Mouse (Mus musculus) heart, adult 18-20 months (tissue): Measurements from ENCODE around the gene Gsn. TPM values are rescaled to one million over a fixed set of nuclear protein-coding genes. Genes with fewer than 3 reads are reported as not detected.

ENCODE experiments used
- DNase-seq, 2 experiments: peaks; one replicate each; pipeline ENCODE4 v3.0.0; 2021 to 2022; ENCODE audit warnings: mixed read lengths in 1 of 2
- long read RNA-seq, 2 experiments: library from polyadenylated mRNA; stranded (forward); transcript quantifications; one replicate each; pipeline ENCODE4 v2.0.0; 2021
- total RNA-seq, 2 experiments: library from RNA; stranded (reverse); gene quantifications; 2 replicates each; pipeline ENCODE4 v1.2.3; 2021

Gene Gsn
- 100 to 1,000 TPM; 742 to 802 TPM for total RNA-seq
- long read RNA-seq, experiment 1, transcript Gsn-205 (18 exons, 2,607 nt): minor isoform, 14 of 2,896 reads
- long read RNA-seq, experiment 1, transcript Gsn-201 (17 exons, 2,653 nt): major isoform, 2,743 of 2,896 reads
- long read RNA-seq, experiment 1, partial matches to known transcripts: 80 of 2,896 reads
- long read RNA-seq, experiment 1, other reads (novel, unspliced or antisense): 59 of 2,896 reads
- long read RNA-seq, experiment 2, transcript Gsn-205 (18 exons, 2,607 nt): minor isoform, 6 of 1,612 reads
- long read RNA-seq, experiment 2, transcript Gsn-201 (17 exons, 2,653 nt): major isoform, 1,522 of 1,612 reads
- long read RNA-seq, experiment 2, partial matches to known transcripts: 55 of 1,612 reads
- long read RNA-seq, experiment 2, other reads (novel, unspliced or antisense): 29 of 1,612 reads

GRCm38 (mm10) chr2:35255885-35256833, at the start of gene Gsn:
Gene Gsn (plus strand): TSS chr2:35256380.
- DNase-seq: peak; percentile 89 to 92

DNA sequence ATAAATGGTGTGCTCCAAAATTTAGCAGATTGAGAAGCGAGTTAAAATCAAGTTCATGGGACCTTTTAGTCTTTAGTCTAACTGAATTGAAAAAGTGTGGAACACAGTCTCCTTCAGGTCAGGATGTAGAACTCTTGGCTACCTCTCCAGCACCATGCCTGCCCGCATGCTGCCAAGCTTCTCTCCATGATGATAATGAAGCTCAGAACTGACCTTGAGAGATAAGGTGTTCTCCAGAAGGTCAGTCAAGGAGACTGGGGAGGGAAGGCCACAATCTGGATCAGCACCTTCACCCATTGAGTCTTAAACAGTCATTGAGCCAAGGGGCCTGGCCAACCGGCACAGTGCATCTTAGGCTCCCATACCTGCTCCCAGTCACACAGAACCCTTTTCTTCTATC, 49.4 kb upstream of the Gsn start:
- DNase-seq: peak in 1 of 2 experiments; percentile 31

DNA sequence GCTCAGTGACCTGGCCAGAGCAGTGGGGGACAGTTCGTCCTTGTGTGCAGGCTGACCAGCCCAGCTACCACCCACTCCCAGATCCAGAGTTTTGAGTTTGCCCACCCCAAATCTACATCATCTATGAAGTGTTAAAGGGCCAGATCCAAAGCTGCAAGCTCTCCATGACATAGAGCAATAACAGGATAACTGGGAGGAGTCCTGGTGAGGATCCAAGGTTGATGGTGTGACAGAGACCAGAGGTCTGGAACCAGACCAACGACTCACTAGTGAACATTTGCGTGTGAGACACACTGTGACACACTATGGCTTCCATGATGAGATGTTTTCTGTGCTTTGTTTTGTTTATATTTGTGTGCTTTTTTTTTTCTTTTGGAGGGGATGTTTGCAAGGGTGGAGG, 48.1 kb upstream of the Gsn start:
- no peak for DNase-seq

- DNase-seq: peak in 1 of 2 experiments; percentile 29
Observed at GRCm38 (mm10) chr2:35208931-35209665, 47.1 kb upstream of the Gsn start.

- no peak for DNase-seq
Observed at GRCm38 (mm10) chr2:35211681-35212080, 44.5 kb upstream of the Gsn start.

GRCm38 (mm10) chr2:35213345-35213910, 42.8 kb upstream of the Gsn start:
- no peak for DNase-seq

DNA sequence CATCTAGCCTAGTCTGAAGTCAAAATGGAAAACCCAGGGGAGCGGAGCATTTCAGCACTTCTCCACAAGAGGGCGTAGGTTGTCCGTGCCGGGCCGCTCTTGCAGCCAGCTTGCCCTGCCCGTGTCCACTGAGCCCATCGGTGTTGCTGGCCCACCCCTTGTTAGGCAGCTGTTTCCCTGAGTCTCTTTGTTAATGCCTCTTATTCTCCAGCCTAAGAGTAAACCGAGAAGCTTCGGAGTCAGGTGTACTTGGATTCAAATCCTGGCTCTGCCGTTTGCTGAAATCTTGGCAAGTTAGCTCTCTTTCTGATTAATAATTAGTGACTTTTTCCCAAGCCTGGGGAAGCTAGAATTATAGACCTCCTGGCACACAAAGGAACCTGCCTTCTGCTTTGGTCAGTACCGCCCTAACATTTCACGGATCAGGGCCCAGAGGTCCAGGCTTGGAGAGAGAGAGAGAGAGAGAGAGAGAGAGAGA, 41.3 kb upstream of the Gsn start:
- DNase-seq: peak; percentile 77 to 90

DNA sequence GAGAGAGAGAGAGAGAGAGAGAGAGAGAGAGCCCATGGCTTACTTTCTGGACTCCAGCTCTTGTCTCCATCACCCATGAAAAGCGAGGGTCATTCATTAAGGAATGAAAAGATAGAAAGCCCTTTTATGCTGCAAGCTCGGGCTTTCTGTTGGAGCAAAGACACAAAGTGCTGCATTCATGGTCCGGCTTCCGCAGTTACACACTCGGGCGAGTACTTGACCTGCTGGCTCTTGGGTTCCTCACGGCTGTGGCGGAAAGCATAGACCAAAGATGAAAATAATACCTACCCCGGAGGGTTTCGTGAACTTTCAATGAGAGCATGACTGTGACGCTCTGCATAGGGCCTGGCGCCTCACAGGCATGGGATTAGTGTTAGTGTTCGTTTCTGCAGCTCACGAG, 40.8 kb upstream of the Gsn start:
- DNase-seq: no peak

GRCm38 (mm10) chr2:35216701-35217100, 39.5 kb upstream of the Gsn start:
- no peak for DNase-seq

GRCm38 (mm10) chr2:35218736-35219135, 37.4 kb upstream of the Gsn start:
- DNase-seq: no peak

- DNase-seq: no peak
Observed at GRCm38 (mm10) chr2:35222822-35223391, 33.3 kb upstream of the Gsn start.

DNA sequence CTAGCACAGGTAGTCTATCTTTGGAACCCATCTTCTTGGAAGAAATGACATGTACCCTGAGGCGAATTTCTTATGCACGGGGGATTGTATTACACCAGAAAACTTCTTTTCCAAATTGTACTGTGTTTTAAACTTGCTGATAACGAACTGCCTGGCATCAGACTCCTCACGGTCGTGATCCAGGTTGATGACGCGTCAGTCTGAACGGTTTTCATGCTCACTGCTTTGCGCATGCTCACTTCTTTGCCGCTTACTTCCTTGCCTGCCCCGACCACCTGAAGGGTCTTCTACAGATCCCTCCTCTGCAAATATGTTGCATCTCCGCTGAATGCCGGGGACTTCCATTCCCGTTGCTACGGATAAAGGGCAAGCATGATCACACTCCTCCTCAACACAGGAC, 31.9 kb upstream of the Gsn start:
- no peak for DNase-seq

DNA sequence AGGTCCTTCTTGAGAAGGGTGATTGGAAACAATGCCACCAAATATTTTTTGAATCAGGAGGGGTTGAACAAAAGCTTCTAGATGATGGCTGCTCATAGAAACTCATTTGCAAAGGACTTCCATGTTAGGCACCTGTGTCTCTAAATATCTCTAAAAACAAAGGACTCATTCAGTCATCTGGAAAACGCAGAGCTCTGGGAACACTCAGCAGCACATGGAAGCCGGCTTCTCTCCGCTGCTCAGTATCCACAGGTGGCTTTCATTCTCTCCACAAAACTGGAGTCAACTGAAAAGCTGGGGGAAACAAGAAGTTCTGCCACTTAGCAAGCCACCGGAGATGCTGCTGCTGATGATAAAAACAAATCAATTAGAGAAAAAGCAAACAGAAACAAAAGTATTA, 28.0 kb upstream of the Gsn start:
- no peak for DNase-seq

DNA sequence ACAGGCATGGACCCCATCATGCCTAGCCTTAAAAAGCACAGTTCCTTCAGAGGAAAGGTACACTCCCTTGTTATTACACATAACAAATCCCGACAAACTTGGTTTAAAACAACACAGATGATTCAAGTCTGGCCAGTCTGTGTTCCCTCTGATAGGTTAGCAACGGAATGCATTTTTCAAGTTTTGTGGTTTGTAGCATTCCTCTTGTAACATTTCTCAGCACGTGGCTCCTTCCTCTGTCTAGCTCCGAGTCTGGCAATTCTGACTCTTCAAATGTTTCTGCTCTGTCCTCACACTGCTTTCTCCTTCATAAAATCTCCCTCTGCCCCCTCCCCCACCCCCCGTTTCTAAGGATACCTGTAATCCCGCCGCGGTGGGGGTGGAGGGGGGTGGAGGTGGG, 26.0 kb upstream of the Gsn start:
- no peak for DNase-seq

DNA sequence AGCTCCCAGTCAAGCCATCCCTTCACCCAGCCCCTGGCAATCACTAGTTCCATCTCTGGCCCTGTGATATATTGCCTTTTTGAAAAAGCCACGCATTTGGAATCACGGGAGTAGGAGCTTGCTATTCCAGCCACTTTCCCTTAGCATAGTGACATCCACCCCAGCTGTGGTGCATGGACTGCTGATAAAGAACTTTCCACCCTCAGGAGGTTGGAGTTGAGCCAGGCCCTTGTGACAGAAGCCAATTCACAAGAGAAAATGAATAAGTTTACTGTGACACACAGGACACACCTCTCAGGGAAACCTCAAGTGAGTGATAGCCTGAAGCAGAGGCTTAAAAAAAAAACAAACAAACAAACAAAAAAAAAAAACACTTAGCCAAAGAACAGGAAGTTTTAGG, 24.3 kb upstream of the Gsn start:
- DNase-seq: peak; percentile 40 to 59

- DNase-seq: no peak
Observed at GRCm38 (mm10) chr2:35232595-35233445, 23.4 kb upstream of the Gsn start.

GRCm38 (mm10) chr2:35233898-35234297, 22.3 kb upstream of the Gsn start:
- no peak for DNase-seq

DNA sequence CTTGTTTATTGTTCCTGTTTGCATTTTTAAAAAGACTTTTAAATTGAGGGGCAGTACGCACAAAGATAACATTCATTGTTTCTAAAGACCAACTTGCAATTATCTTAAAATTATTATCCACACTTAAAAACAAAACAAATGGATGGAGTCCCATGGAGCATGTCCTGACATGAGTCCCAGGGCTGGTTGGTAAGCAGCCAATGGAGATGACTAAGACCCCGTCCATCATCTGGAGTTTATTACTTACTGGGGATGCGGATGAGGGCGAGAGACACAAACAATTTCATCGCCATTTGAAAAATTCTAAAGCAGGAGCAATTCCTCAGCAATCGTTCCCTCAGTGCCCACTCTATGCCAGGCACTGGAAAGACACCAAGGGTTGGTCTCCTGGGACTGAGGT, 21.2 kb upstream of the Gsn start:
- no peak for DNase-seq

GRCm38 (mm10) chr2:35244241-35244640, 11.9 kb upstream of the Gsn start:
- DNase-seq: no peak

- no peak for DNase-seq
Observed at GRCm38 (mm10) chr2:35247763-35248162, 8.4 kb upstream of the Gsn start.

GRCm38 (mm10) chr2:35252733-35253132, 3.4 kb upstream of the Gsn start:
- no peak for DNase-seq
